Mouse (Mus musculus) lung, adult 2 months (tissue): ENCODE measurements around the gene Slc37a2.

ENCODE experiments used
- CTCF ChIP-seq: fragments of 200-500 bp; IDR thresholded peaks from 2 replicates; pipeline ENCODE4 v1.5.1; 2011; ENCODE audit warnings: mild to moderate bottlenecking, low read length, control low read depth; ENCODE audit not compliant: insufficient read depth
- POLR2A ChIP-seq: fragments of 200-500 bp; IDR thresholded peaks from 2 replicates; pipeline ENCODE4 v1.6.1; 2011; ENCODE audit warnings: low read depth, mild to moderate bottlenecking, control low read depth, low read length, borderline replicate concordance; ENCODE audit errors: extremely low read depth

GRCm38 (mm10) chr9:37181596-37181995 lies 73.9 kb downstream of the Slc37a2 start:
- TF ChIP-seq POLR2A (no peak), CTCF (no peak)
